Comparison of ENCODE assay signal across 9 mouse cellular contexts in the genomic region with DNA sequence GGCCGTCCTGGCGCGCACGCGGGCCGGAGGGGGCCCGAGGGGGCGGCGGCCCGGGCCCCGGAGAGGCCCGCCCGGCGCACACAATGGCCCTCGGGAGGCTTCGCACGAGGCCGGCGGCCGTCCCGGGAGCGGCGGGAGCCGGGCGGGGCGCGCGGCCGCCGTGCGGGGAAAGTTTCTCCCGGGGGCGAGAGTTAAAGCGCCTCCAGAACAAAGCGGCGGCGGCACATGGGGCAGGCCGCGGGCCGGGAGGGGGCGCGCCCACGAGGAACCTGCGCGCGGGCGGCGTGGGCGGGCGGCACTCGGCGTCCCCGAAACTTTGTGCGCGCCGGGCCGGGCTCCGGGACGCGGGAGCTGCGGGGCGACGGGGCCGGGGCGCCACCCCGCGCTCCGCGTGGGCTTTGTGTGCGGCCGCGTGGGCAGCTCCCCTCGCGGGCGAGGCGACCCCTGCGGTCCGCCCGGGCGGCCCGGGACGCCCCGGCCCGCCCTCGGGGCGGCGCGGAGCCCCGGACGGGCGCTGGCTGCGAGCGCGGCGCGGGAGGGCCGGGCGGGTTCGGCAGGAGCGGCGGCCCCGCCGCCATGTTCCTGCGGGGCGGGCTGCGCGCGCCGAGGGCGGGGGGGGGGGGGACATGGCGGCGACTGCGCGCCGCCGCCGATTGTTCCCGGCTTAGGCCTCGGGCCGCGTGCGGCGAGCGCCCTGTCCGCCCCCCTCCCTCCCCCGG. TPM values are rescaled to one million over a fixed set of nuclear protein-coding genes. Genes with fewer than 3 reads are reported as not detected.
A peak's percentile ranks its signal among the peaks of the same experiment; 100 is the strongest.
DNase-seq lines count a peak whose midpoint lies in the region; ATAC-seq and TF ChIP-seq lines count a peak whose summit lies in the region.
"Had no signal": no experiment of that assay in that cellular context is flagged by ENCODE, and none has a peak within 500 bp of the region (broad histone marks: within the 10 kb centered on the region; RNA-seq: fewer than 3 reads in every experiment).

No protein-coding gene starts in this region.

- peak; percentile 33 for ATAC-seq in liver, embryonic 16.5 days (ENCODE audit: low read depth)

- H3K4me3 ChIP-seq in kidney, adult 2 months (ENCODE audit: insufficient read depth, low read depth, low read length), result peak overlapping the region; percentile 91
- peak overlapping the region; percentile 83 for H3K4me3 ChIP-seq in liver, embryonic 16.5 days (ENCODE audit: low read depth, low read length)

- H3K27me3 ChIP-seq in kidney, adult 2 months (replicated peaks; ENCODE audit: control insufficient read depth, insufficient read depth, low read length), result no peaks in the 10 kb centered on the region
- H3K27me3 ChIP-seq in liver, embryonic 16.5 days (ENCODE audit: control insufficient read depth, insufficient read depth, low read depth, low read length), result no peaks in the 10 kb centered on the region

- peak overlapping the region; percentile 96 for H3K4me2 ChIP-seq in liver, embryonic 16.5 days (ENCODE audit: low read depth, low read length)

- peak overlapping the region; percentile 79 for H3K27ac ChIP-seq in kidney, adult 2 months (ENCODE audit: insufficient read depth, low read depth, low read length)
- peak overlapping the region; percentile 86 for H3K27ac ChIP-seq in liver, embryonic 16.5 days (ENCODE audit: low read length)

- no peak for TF ChIP-seq CTCF in kidney, adult 2 months (conservative IDR thresholded peaks at IDR 0.05; ENCODE audit: insufficient read depth, insufficient read length, low read depth, low read length)

- 5% methylated on average over 106 of the region's 126 CpGs for WGBS in kidney, adult 2 months
- 0% methylated on average over 61 of the region's 126 CpGs for WGBS in liver, embryonic 16.5 days (ENCODE audit: insufficient replicate concordance)

- no peak for TF ChIP-seq POLR2A in kidney, adult 2 months (IDR thresholded peaks at IDR 0.05; ENCODE audit: low read depth, low read length)

- no peaks in the 10 kb centered on the region for H3K4me1 ChIP-seq in kidney, adult 2 months (ENCODE audit: control insufficient read depth, insufficient read depth, low read length)
- H3K4me1 ChIP-seq in liver, embryonic 16.5 days (ENCODE audit: control insufficient read depth, low read depth, low read length), result peaks cover 20% of the 10 kb centered on the region

- peaks cover 3% of the 10 kb centered on the region for H3K36me3 ChIP-seq in kidney, adult 2 months (ENCODE audit: control insufficient read depth, insufficient read depth, low read length)
- peaks cover 23% of the 10 kb centered on the region for H3K36me3 ChIP-seq in liver, embryonic 16.5 days (ENCODE audit: control insufficient read depth, insufficient read depth)

- H3K9me3 ChIP-seq in liver, embryonic 16.5 days (replicated peaks; ENCODE audit: control insufficient read depth, low read length), result no peaks in the 10 kb centered on the region

- peak overlapping the region; percentile 84 for H3K9ac ChIP-seq in liver, embryonic 16.5 days (ENCODE audit: low read depth, low read length)

- DNase-seq in right cerebral cortex, postnatal 10 days (ENCODE audit: low spot score in 2 of 2), result peak; percentile 38 to 48
- no peak for DNase-seq in right cerebral cortex, postnatal 36 days (ENCODE audit: low spot score in 2 of 2)
- peak; percentile 22 for DNase-seq in cerebellum, adult 9-11 months
- peak; percentile 19 to 40 for DNase-seq in gastrocnemius, postnatal 4 days (ENCODE audit: low spot score in 2 of 2)
- DNase-seq in kidney, adult 2 months, result peak; percentile 26
- DNase-seq in ovary, postnatal 14 days (ENCODE audit: low spot score), result peak; percentile 13
- DNase-seq in thymus, postnatal 4 days, result peak; percentile 76

RNA-seq across cellular contexts. Expression of gene Gpc5, which starts 50.5 kb away (rescaled TPM):
- not detected for total RNA-seq in gastrocnemius, postnatal 4 days (2021)
- polyA plus RNA-seq in kidney, adult 2 months (2012; rRNA removed), result 0.69 and 1.0 TPM in 2 replicates
- polyA plus RNA-seq in liver, embryonic 16.5 days (2015; fragmentation: Nextera tagmentation; extraction: Ambion mirVana), result 0.05 and 0.15 TPM in 2 replicates
- total RNA-seq: common myeloid progenitor, adult 5-6 weeks had no signal

Comparison
In these comparisons a context has a peak if more than half of its experiments do, and no peak if none do; other contexts are left out.
1. DNase-seq: peak in right cerebral cortex, postnatal 10 days (2 of 2), cerebellum, adult 9-11 months (single experiment), gastrocnemius, postnatal 4 days (2 of 2), kidney, adult 2 months (single experiment), ovary, postnatal 14 days (single experiment) and thymus, postnatal 4 days (single experiment); none in right cerebral cortex, postnatal 36 days (0 of 2).